Mouse (Mus musculus) kidney, adult 2 months (tissue): ENCODE results near the gene Smok3a.
"Not testable (repeated sequence)": the region's sequence is repeated elsewhere in the genome, so short reads cannot be mapped to it uniquely, and the experiment has no call there.

Source experiments
- CTCF ChIP-seq: fragments of 200-500 bp; conservative IDR thresholded peaks from 2 replicates; pipeline ENCODE4 v1.5.1; 2011; ENCODE audit warnings: low read depth, mild to moderate bottlenecking, control low read depth, low read length, moderate library complexity, mixed read lengths; ENCODE audit not compliant: insufficient read depth, insufficient read length
- POLR2A ChIP-seq: fragments of 200-500 bp; IDR thresholded peaks from one replicate; pipeline ENCODE4 v1.6.1; 2011; ENCODE audit warnings: low read depth, low read length, control low read depth

DNA sequence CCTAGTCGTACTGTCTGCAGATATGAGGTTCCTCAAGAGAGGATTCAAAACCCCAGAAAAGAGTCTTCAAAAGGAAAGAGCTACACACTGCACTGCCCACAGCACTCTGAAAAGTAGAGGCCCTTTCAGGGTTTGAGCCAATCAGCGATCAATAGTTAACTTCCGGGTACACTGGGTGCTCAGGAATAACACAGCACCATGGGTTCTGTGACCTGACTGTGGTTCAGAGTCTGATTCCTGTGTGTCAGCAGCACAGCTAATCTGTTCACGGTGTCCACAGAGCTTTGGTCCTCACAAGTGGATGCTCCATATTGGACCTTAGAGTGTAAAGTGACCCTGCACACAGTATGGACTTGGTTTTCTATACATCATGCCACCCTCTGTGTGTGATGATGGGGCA, 1.5 kb upstream of the Smok3a start:
- not testable (repeated sequence) for TF ChIP-seq POLR2A, CTCF
